Mouse (Mus musculus) MEL (cell line): ENCODE measurements at regions not wholly inside any gene's neighbourhood (a gene's known extent, or its start where the extent isn't known, plus 50 kb on each side); places are given as distances from the start of the nearest gene placed in this dataset.
A peak's percentile ranks its signal among the peaks of the same experiment; 100 is the strongest.

Experiments
- DNase-seq: peaks from one replicate; pipeline ENCODE4 v3.0.0; 2011; ENCODE audit warnings: low read depth, low spot score
- H3K27ac ChIP-seq: 2 replicates; pipeline ENCODE4 v1.5.1; 2012; ENCODE audit warnings: low read depth, mild to moderate bottlenecking, control low read depth, low read length, moderate library complexity; ENCODE audit not compliant: control insufficient read depth
- H3K27me3 ChIP-seq, 2 experiments: fragments of 150-350 bp in 1 of 2; sonication (generic) in 1 of 2; 2 replicates each; pipeline ENCODE4 v1.6.1; 2012; ENCODE audit warnings: low read length in 2 of 2, mild to moderate bottlenecking in 2 of 2, improper control_type of control experiment in 1 of 2, moderate library complexity in 1 of 2; ENCODE audit not compliant: insufficient read depth in 2 of 2, control insufficient read depth in 1 of 2
- H3K36me3 ChIP-seq, 2 experiments: 2 replicates each; pipeline ENCODE4 v1.6.1; 2012 to 2014; ENCODE audit warnings: low read length in 2 of 2, improper control_type of control experiment in 1 of 2, inconsistent platforms in 1 of 2, mild to moderate bottlenecking in 1 of 2; ENCODE audit not compliant: insufficient read depth in 2 of 2, control insufficient read depth in 1 of 2
- H3K4me1 ChIP-seq, 2 experiments: fragments of 150-350 bp in 1 of 2; sonication (generic) in 1 of 2; 2 replicates each; pipeline ENCODE4 v1.6.1; 2012; ENCODE audit warnings: low read length in 2 of 2, improper control_type of control experiment in 1 of 2, mild to moderate bottlenecking in 1 of 2; ENCODE audit not compliant: insufficient read depth in 2 of 2, control insufficient read depth in 1 of 2
- H3K4me3 ChIP-seq, 2 experiments: fragments of 150-350 bp in 1 of 2; sonication (generic) in 1 of 2; 2 replicates each; pipeline ENCODE4 v1.5.1; 2012; ENCODE audit warnings: low read depth in 2 of 2, low read length in 2 of 2, mild to moderate bottlenecking in 2 of 2, moderate library complexity in 2 of 2, control low read depth in 1 of 2, improper control_type of control experiment in 1 of 2; ENCODE audit not compliant: control insufficient read depth in 1 of 2, insufficient read depth in 1 of 2
- H3K79me2 ChIP-seq: 2 replicates; pipeline ENCODE4 v1.6.1; 2012; ENCODE audit warnings: mild to moderate bottlenecking, low read length, moderate library complexity; ENCODE audit not compliant: control insufficient read depth, poor library complexity, insufficient read depth
- H3K9ac ChIP-seq: 2 replicates; pipeline ENCODE4 v1.6.1; 2012; ENCODE audit warnings: low read depth, mild to moderate bottlenecking, control low read depth, low read length, moderate library complexity; ENCODE audit not compliant: control insufficient read depth, poor library complexity, severe bottlenecking
- H3K9me3 ChIP-seq: fragments of 150-350 bp; sonication (generic); replicated peaks from 2 replicates; pipeline ENCODE4 v1.6.1; 2012; ENCODE audit warnings: mild to moderate bottlenecking, low read length, improper control_type of control experiment, moderate library complexity; ENCODE audit not compliant: insufficient read depth
- BHLHE40 ChIP-seq: IDR thresholded peaks from 2 replicates; pipeline ENCODE4 v1.6.1; 2012; ENCODE audit warnings: low read depth, mild to moderate bottlenecking, inconsistent platforms, low read length, improper control_type of control experiment, borderline replicate concordance
- CHD2 ChIP-seq: IDR thresholded peaks from 2 replicates; pipeline ENCODE4 v1.6.1; 2011; ENCODE audit warnings: low read length, improper control_type of control experiment
- CTCF ChIP-seq, 3 experiments: IDR thresholded peaks in 2 of 3; conservative IDR thresholded peaks in 1 of 3; 2 replicates each; pipeline ENCODE4 v1.5.1; 2011 to 2012; ENCODE audit warnings: low read length in 3 of 3, low read depth in 2 of 3, mild to moderate bottlenecking in 2 of 3, improper control_type of control experiment in 1 of 3, inconsistent platforms in 1 of 3, mixed read lengths in 1 of 3, moderate library complexity in 1 of 3; ENCODE audit not compliant: control insufficient read depth in 1 of 3, insufficient read depth in 1 of 3, poor library complexity in 1 of 3, severe bottlenecking in 1 of 3
- E2F4 ChIP-seq: IDR thresholded peaks from 2 replicates; pipeline ENCODE4 v1.6.1; 2011; ENCODE audit warnings: low read depth, low read length, improper control_type of control experiment, borderline replicate concordance
- EP300 ChIP-seq, 2 experiments: IDR thresholded peaks; 2 replicates each; pipeline ENCODE4 v1.6.1; 2011; ENCODE audit warnings: improper control_type of control experiment in 2 of 2, low read length in 2 of 2, low read depth in 1 of 2, mild to moderate bottlenecking in 1 of 2
- ETS1 ChIP-seq: IDR thresholded peaks from 2 replicates; pipeline ENCODE4 v1.6.1; 2012; ENCODE audit warnings: low read depth, mild to moderate bottlenecking, inconsistent platforms, low read length, improper control_type of control experiment, moderate library complexity
- GABPA ChIP-seq: IDR thresholded peaks from 2 replicates; pipeline ENCODE4 v1.6.1; 2012; ENCODE audit warnings: low read depth, mild to moderate bottlenecking, inconsistent platforms, low read length, improper control_type of control experiment, moderate library complexity
- GATA1 ChIP-seq: IDR thresholded peaks from 2 replicates; pipeline ENCODE4 v1.6.1; 2011; ENCODE audit warnings: low read depth, low read length, improper control_type of control experiment
- HCFC1 ChIP-seq: IDR thresholded peaks from 2 replicates; pipeline ENCODE4 v1.6.1; 2012; ENCODE audit warnings: low read depth, mild to moderate bottlenecking, inconsistent platforms, low read length, improper control_type of control experiment, moderate library complexity
- MAFK ChIP-seq: IDR thresholded peaks from 2 replicates; pipeline ENCODE4 v1.6.1; 2011; ENCODE audit warnings: low read depth, mild to moderate bottlenecking, low read length, improper control_type of control experiment, borderline replicate concordance
- MAX ChIP-seq: IDR thresholded peaks from 2 replicates; pipeline ENCODE4 v1.6.1; 2011; ENCODE audit warnings: low read length, improper control_type of control experiment
- MXI1 ChIP-seq: IDR thresholded peaks from 2 replicates; pipeline ENCODE4 v1.6.1; 2011; ENCODE audit warnings: mild to moderate bottlenecking, low read depth, low read length, improper control_type of control experiment
- MYB ChIP-seq: IDR thresholded peaks from 2 replicates; pipeline ENCODE4 v1.6.1; 2011; ENCODE audit warnings: mild to moderate bottlenecking, low read depth, low read length, improper control_type of control experiment
- NELFE ChIP-seq: IDR thresholded peaks from 2 replicates; pipeline ENCODE4 v1.6.1; 2011; ENCODE audit warnings: low read depth, low read length, improper control_type of control experiment
- NRF1 ChIP-seq: IDR thresholded peaks from 2 replicates; pipeline ENCODE4 v1.6.1; 2014; ENCODE audit warnings: low read depth, mild to moderate bottlenecking, inconsistent platforms, low read length, improper control_type of control experiment, moderate library complexity; ENCODE audit not compliant: poor library complexity, insufficient read depth, severe bottlenecking
- POLR2AphosphoS2 ChIP-seq: IDR thresholded peaks from 2 replicates; pipeline ENCODE4 v1.6.1; 2011; ENCODE audit warnings: low read length, improper control_type of control experiment
- RCOR1 ChIP-seq: IDR thresholded peaks from 2 replicates; pipeline ENCODE4 v1.6.1; 2012; ENCODE audit warnings: low read depth, mild to moderate bottlenecking, inconsistent platforms, low read length, improper control_type of control experiment
- SMC3 ChIP-seq: IDR thresholded peaks from 2 replicates; pipeline ENCODE4 v1.6.1; 2011; ENCODE audit warnings: low read depth, low read length, improper control_type of control experiment
- TAL1 ChIP-seq: IDR thresholded peaks from 2 replicates; pipeline ENCODE4 v1.6.1; 2012; ENCODE audit warnings: mild to moderate bottlenecking, inconsistent platforms, low read length, moderate library complexity, mixed read lengths
- TBP ChIP-seq: IDR thresholded peaks from 2 replicates; pipeline ENCODE4 v1.8.0; 2011; ENCODE audit warnings: low read depth, low read length, improper control_type of control experiment
- TCF12 ChIP-seq: IDR thresholded peaks from 2 replicates; pipeline ENCODE4 v1.6.1; 2014; ENCODE audit warnings: low read depth, mild to moderate bottlenecking, inconsistent platforms, low read length, improper control_type of control experiment, moderate library complexity
- UBTF ChIP-seq: IDR thresholded peaks from 2 replicates; pipeline ENCODE4 v1.6.1; 2012; ENCODE audit warnings: low read depth, mild to moderate bottlenecking, inconsistent platforms, low read length, improper control_type of control experiment, moderate library complexity, borderline replicate concordance; ENCODE audit not compliant: insufficient read depth
- USF1 ChIP-seq: IDR thresholded peaks from 2 replicates; pipeline ENCODE4 v1.6.1; 2014; ENCODE audit warnings: low read depth, mild to moderate bottlenecking, inconsistent platforms, low read length, improper control_type of control experiment, moderate library complexity
- USF2 ChIP-seq, 2 experiments: IDR thresholded peaks; 2 replicates each; pipeline ENCODE4 v1.6.1; 2011 to 2012; ENCODE audit warnings: improper control_type of control experiment in 2 of 2, low read length in 2 of 2, borderline replicate concordance in 1 of 2, inconsistent platforms in 1 of 2, low read depth in 1 of 2, mild to moderate bottlenecking in 1 of 2; ENCODE audit not compliant: insufficient read depth in 1 of 2
- ZC3H11A ChIP-seq: IDR thresholded peaks from 2 replicates; pipeline ENCODE4 v1.6.1; 2012; ENCODE audit warnings: low read depth, mild to moderate bottlenecking, inconsistent platforms, low read length, improper control_type of control experiment
- ZNF384 ChIP-seq: IDR thresholded peaks from 2 replicates; pipeline ENCODE4 v1.6.1; 2012; ENCODE audit warnings: low read depth, mild to moderate bottlenecking, inconsistent platforms, low read length, improper control_type of control experiment

- TF ChIP-seq USF2 (IDR thresholded peaks at IDR 0.05; ENCODE audit: borderline replicate concordance in 1 of 2, insufficient read depth in 1 of 2, low read depth in 1 of 2, low read length in 2 of 2) (no peak), MXI1 (no peak)
These were observed 110.8 kb downstream of the Basp1 start (continued) for GRCm38 (mm10) chr15:25302671-25303294.

GRCm38 (mm10) chr15:25301810-25302209 is 111.8 kb downstream of the Basp1 start:
- Histone ChIP-seq H3K4me1 (peaks cover 11 to 22% of the 10 kb centered on the region in 2 experiments), H3K4me3 (peak overlapping the region in 1 of 2 experiments; percentile 55; a peak in 2 of 4 replicates), H3K9ac (peak overlapping the region; percentile 40; the same call in 1 of the 2 replicates), H3K27ac (peak overlapping the region; percentile 84), H3K27me3 (no peaks in the 10 kb centered on the region), H3K36me3 (peaks cover 0 to 5% of the 10 kb centered on the region in 2 experiments; a peak in 2 of 4 replicates), H3K9me3 (no peaks in the 10 kb centered on the region), H3K79me2 (no peaks in the 10 kb centered on the region)
- TF ChIP-seq NELFE (no peak), USF1 (no peak), MXI1 (0 out of 2 replicates have a peak, but pooled peaks have one; percentile 18), CHD2 (no peak), HCFC1 (no peak), E2F4 (no peak), GABPA (peak; percentile 92), ZNF384 (no peak), MAFK (peak; percentile 73), NRF1 (peak; percentile 2; the same call in 1 of the 2 replicates), BHLHE40 (no peak), ZC3H11A (0 out of 2 replicates have a peak, but pooled peaks have one; percentile 11), MYB (no peak), ETS1 (peak; percentile 91), TAL1 (no peak), SMC3 (no peak), MAX (peak; percentile 35; the same call in 1 of the 2 replicates), TBP (0 out of 2 replicates have a peak, but pooled peaks have one; percentile 34), TCF12 (0 out of 2 replicates have a peak, but pooled peaks have one; percentile 24), RCOR1 (0 out of 2 replicates have a peak, but pooled peaks have one; percentile 35), CTCF (IDR thresholded peaks at IDR 0.05 in 2 of 3, conservative IDR thresholded peaks at IDR 0.05 in 1 of 3; ENCODE audit: control insufficient read depth in 1 of 3, insufficient read depth in 1 of 3, low read depth in 2 of 3, low read length in 3 of 3, poor library complexity in 1 of 3, severe bottlenecking in 1 of 3) (no peak), POLR2AphosphoS2 (no peak), UBTF (no peak), EP300 (IDR thresholded peaks at IDR 0.05; ENCODE audit: low read depth in 1 of 2, low read length in 2 of 2) (peak; percentile 12 to 43; a peak in 2 of 4 replicates), GATA1 (peak; percentile 71)
- DNase-seq = peak; percentile 71
